Mouse (Mus musculus) heart, postnatal 10 days (tissue): Measurements from ENCODE around the gene Zfp937. TPM values are rescaled to one million over a fixed set of nuclear protein-coding genes. Genes with fewer than 3 reads are reported as not detected.
A peak's percentile ranks its signal among the peaks of the same experiment; 100 is the strongest.
"Not testable (repeated sequence)": the region's sequence is repeated elsewhere in the genome, so short reads cannot be mapped to it uniquely, and the experiment has no call there.

Experiments
- DNase-seq, 2 experiments: peaks; one replicate each; pipeline ENCODE4 v3.0.0; 2021
- intact Hi-C: fragments of 180-260 bp; cut with DNase I; formaldehyde crosslinking; loops from one replicate; pipeline ENCODE4 v1.15.1; 2025
- total RNA-seq, 2 experiments: library from RNA; stranded (reverse); gene quantifications; 2 replicates each; pipeline ENCODE4 v1.2.3; 2021

Zfp937 gene
- 1 to 10 TPM; 3.4 to 4.8 TPM for total RNA-seq

GRCm38 (mm10) chr2:150217600-150218362, at the start of gene Zfp937:
Gene Zfp937 (plus strand): TSS chr2:150218073.
- DNase-seq = peak; percentile 77 to 89
- intact Hi-C loops = not testable (repeated sequence)

DNA sequence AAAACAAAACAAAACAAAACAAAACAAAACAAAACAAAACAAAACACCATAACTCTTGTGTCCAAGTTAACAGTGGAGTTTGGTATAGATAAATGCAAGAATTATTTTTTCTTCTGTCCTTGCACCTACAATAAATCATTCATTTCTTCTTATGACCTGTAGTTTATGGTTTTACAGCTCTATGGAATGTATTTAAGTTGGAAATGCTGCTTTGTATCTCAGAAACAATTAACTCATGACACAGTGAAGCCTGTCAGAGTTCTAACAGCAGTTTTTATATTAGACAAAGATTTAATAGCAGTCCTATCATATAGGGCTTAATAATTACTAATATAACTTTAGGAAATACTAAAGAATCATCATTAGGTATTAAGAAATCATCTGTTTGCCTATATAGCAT, 44.0 kb upstream of the Zfp937 start:
- intact Hi-C loops = no loop called here

DNA sequence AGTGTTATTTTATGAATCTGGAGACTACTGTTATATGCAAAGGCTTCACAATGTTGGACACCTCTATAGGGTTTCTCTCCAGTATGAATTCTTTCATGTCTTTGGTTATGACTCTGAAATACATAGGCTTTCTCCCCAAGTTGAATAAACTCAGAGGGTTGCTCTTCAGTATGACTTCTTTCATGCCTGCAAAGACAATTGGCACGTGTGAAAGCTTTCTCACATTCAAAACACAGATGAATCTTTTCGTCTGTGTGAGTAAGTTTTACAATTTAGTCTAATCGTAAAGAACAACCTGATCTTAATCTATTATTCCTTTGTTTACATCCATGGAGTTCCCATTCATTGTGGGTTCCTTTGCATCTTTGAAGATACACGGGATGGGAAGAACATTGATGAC, 38.3 kb upstream of the Zfp937 start, which contains the start of gene Gm10770:
Gene Gm10770 (minus strand): TSS at position 101 of the 400 bp plus-strand sequence.
- intact Hi-C loops, DNase-seq: not testable (repeated sequence)

More for the DNA sequence above, 44.0 kb upstream of the Zfp937 start:
- DNase-seq = no peak

- intact Hi-C loops = not testable (repeated sequence)
These were observed 36.8 kb upstream of the Zfp937 start for GRCm38 (mm10) chr2:150181046-150181445.

GRCm38 (mm10) chr2:150181570-150181999, 36.3 kb upstream of the Zfp937 start, which contains the start of gene Gm14139:
Gene Gm14139 (plus strand): TSS chr2:150181755.
- intact Hi-C loops, DNase-seq: not testable (repeated sequence)

More at GRCm38 (mm10) chr2:150181046-150181445, 36.8 kb upstream of the Zfp937 start:
- DNase-seq = not testable (repeated sequence)

GRCm38 (mm10) chr2:150218363-150218725, 471 bp downstream of the Zfp937 start:
- DNase-seq, intact Hi-C loops: not testable (repeated sequence)

- intact Hi-C loops, DNase-seq: not testable (repeated sequence)
These were observed 5.4 kb downstream of the Zfp937 start for GRCm38 (mm10) chr2:150223263-150223662.

DNA sequence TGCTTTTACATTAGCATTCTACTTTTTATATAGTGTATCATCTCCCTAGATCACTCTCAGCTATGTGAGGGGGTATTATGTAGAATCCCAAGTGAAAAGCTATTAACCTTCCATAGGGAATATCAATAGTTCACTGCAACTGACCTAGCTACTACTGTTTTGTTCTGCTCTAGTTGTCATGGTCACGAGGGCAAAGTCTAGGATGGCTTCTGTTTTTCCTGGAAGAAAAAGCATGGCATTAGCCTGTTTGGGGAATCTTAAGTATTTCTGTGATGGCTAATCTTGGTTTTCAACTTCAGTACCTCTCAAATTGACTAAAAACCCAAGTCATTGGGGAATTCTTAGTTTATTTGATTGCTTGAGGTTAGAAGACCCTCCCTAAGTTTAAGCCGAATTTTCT, 25.3 kb downstream of the Zfp937 start:
- intact Hi-C loops = loop anchor here (10.0 kb wide), 1 partner anchor 92 kb away; no protein-coding TSS in a partner anchor
- DNase-seq = no peak

DNA sequence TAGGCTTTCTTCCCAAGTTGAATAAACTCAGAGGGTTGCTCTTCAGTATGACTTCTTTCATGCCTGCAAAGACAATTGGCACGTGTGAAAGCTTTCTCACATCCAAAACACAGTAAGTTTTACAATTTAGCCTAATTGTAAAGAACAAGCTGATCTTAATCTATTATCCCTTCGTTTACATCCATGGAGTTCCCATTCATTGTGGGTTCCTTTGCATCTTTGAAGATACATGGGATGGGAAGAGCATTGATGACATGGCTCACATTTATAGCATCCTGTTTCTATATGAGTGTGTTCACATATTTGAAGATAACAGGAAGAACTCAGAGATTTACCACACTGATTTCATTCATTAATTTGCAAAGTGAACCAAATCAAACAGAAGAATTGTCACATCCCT, 37.6 kb downstream of the Zfp937 start, which contains the start of gene Gm21994:
Gene Gm21994 (minus strand): TSS at position 101 of the 400 bp plus-strand sequence.
- intact Hi-C loops, DNase-seq: not testable (repeated sequence)

GRCm38 (mm10) chr2:150256861-150257260, 39.0 kb downstream of the Zfp937 start:
- DNase-seq, intact Hi-C loops: not testable (repeated sequence)

DNA sequence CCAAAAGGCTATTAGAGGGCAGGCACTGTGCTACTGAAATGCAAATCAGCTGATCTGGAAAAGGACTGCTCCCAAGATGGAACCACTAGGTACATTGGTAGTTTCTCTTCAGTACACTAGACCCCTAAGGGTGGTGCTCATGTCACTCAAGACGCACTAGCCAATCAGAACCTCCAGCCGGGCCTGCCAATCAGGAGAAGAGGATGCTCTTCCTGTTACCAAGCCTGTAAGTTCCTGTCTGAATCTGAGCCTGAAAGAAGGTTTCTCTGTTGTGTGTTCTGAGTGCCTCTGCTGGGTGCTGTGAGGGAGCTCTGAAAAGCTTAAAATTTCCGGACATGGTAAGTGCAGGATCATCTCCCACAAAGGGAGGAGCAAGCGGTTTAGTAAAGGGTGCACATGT, 39.4 kb downstream of the Zfp937 start, which contains the start of gene Gm14124:
Gene Gm14124 (plus strand): TSS at position 227 of the 400 bp plus-strand sequence.
- DNase-seq, intact Hi-C loops: not testable (repeated sequence)

Other genes starting within 250 kb of the Zfp937 start
- 1 to 10 TPM; 6.3 to 6.9 TPM for gene Zfp120, start 81.4 kb upstream of the Zfp937 start, total RNA-seq
- gene Gm10770, start 38.4 kb upstream of the Zfp937 start, total RNA-seq = not detected
- gene Gm14139, start 36.3 kb upstream of the Zfp937 start, total RNA-seq = not detected
- gene Gm21994, start 37.5 kb downstream of the Zfp937 start, total RNA-seq = 1 to 10 TPM; 2.6 to 4.6 TPM
- gene Gm14124, start 39.4 kb downstream of the Zfp937 start, total RNA-seq = under 1 TPM; 0.10 to 0.19 TPM
- gene Gm10130, start 105.6 kb downstream of the Zfp937 start, total RNA-seq = 1 to 10 TPM; 1.2 to 1.9 TPM
- 1 to 10 TPM; 3.2 to 3.9 TPM for gene 3300002I08Rik, start 144.7 kb downstream of the Zfp937 start, total RNA-seq
- gene Zfp442, start 233.4 kb downstream of the Zfp937 start, total RNA-seq = 1 to 10 TPM; 4.0 to 8.4 TPM